Mouse (Mus musculus) G1E-ER4 (cell line): ENCODE measurements around the gene Abraxas1. TPM values are rescaled to one million over a fixed set of nuclear protein-coding genes. Genes with fewer than 3 reads are reported as not detected.

Experiments
- GATA1 ChIP-seq: IDR thresholded peaks from one replicate; pipeline ENCODE4 v1.8.0; 2012; ENCODE audit warnings: low read length, inconsistent platforms
- polyA plus RNA-seq: library from polyadenylated mRNA; stranded (reverse); fragments of >175 nt; gene quantifications from 2 replicates; pipeline ENCODE4 v1.2.3, GENCODE M21; 2012

The Abraxas1 gene
- polyA plus RNA-seq, 1 experiment = 22.3 TPM

GRCm38 (mm10) chr5:100775778-100776404 lies 44.9 kb downstream of the Abraxas1 start:
- no peak for TF ChIP-seq GATA1

GRCm38 (mm10) chr5:100771575-100771974 lies 49.2 kb downstream of the Abraxas1 start:
- no peak for TF ChIP-seq GATA1

GRCm38 (mm10) chr5:100766026-100766425 lies 54.7 kb downstream of the Abraxas1 start:
- no peak for TF ChIP-seq GATA1

- no peak for TF ChIP-seq GATA1
Observed at GRCm38 (mm10) chr5:100761736-100762135, 59.0 kb downstream of the Abraxas1 start.

GRCm38 (mm10) chr5:100760049-100760663 lies 60.6 kb downstream of the Abraxas1 start:
- no peak for TF ChIP-seq GATA1

- no peak for TF ChIP-seq GATA1
Observed at GRCm38 (mm10) chr5:100758121-100758520, 62.6 kb downstream of the Abraxas1 start.

Other genes with a start within 250 kb of the Abraxas1 start
- gene Plac8, start 248.7 kb downstream of the Abraxas1 start, polyA plus RNA-seq = not detected in 2 replicates
- gene Coq2, start 145.8 kb downstream of the Abraxas1 start, polyA plus RNA-seq = 52.6 and 69.9 TPM in 2 replicates
- gene Hpse, start 101.2 kb downstream of the Abraxas1 start, polyA plus RNA-seq = not detected in 2 replicates
- gene Helq, start 22.4 kb downstream of the Abraxas1 start, polyA plus RNA-seq = 14.8 and 16.5 TPM in 2 replicates
- gene Mrps18c, start 22.3 kb downstream of the Abraxas1 start, polyA plus RNA-seq = 3.1 and 4.3 TPM in 2 replicates
- not detected in 2 replicates for gene Gpat3, start 24.7 kb upstream of the Abraxas1 start, polyA plus RNA-seq